Mouse (Mus musculus) gastrocnemius, adult 2 months (tissue): ENCODE results near the gene Smndc1. TPM values are rescaled to one million over a fixed set of nuclear protein-coding genes. Genes with fewer than 3 reads are reported as not detected.
A peak's percentile ranks its signal among the peaks of the same experiment; 100 is the strongest.

Experiments
- DNase-seq: peaks from one replicate; pipeline ENCODE4 v3.0.0; 2022
- H3K27ac ChIP-seq: fragments of 200-600 bp; 2 replicates; pipeline ENCODE4 v1.8.1; 2022; ENCODE audit warnings: mild to moderate bottlenecking
- H3K4me3 ChIP-seq: fragments of 200-600 bp; 2 replicates; pipeline ENCODE4 v1.8.1; 2022; ENCODE audit warnings: mild to moderate bottlenecking, moderate library complexity
- CTCF ChIP-seq: fragments of 200-600 bp; IDR thresholded peaks from 2 replicates; pipeline ENCODE4 v1.8.1; 2022; ENCODE audit warnings: antibody characterized with exemption, mild to moderate bottlenecking, moderate library complexity
- intact Hi-C: fragments of 180-260 bp; cut with DNase I; formaldehyde crosslinking; loops from one replicate; pipeline ENCODE4 v1.15.1; 2025
- total RNA-seq, 2 experiments: library from RNA; stranded (reverse); gene quantifications; 2 replicates each; pipeline ENCODE4 v1.2.3; 2021

Gene Smndc1
- total RNA-seq, 2 experiments from 2014 or later, result 28.1 to 30.7 TPM

DNA sequence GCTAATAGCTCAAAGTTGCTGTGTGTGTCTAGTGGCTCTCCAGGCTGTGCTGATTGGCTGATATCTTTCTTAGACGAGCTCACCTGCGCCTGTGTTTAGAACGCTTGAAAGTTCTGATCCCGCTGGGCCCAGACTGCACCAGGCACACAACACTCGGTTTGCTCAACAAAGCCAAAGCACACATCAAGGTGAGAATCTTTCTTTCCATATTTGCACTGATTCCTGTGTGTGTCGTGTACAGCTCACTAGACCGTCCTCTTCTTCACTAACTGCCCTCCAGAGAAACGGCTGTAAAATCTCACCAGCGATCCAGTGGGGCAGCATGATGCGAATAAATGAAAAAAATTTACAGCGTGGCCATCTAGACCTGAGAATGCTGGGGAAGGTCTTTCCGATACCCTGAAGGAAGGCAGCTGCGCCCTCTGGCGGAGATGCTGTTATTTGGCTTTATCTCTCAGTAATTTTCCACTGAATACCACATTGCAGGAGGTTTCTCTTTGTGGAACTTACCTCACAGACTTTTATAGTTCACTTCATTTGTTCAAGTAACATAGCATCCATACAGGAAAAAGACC is 20.8 kb downstream of the Smndc1 start:
- H3K27ac ChIP-seq, result peak overlapping the region; percentile 46; the same call in 1 of the 2 replicates
- intact Hi-C loops, result loop anchor here (1.0 to 5.0 kb wide), 3 partner anchors 37 to 362 kb away; no protein-coding TSS in a partner anchor
- H3K4me3 ChIP-seq, result no peak overlapping the region; the same call in 1 of the 2 replicates
- peak; percentile 79 for DNase-seq
- peak; percentile 93 for TF ChIP-seq CTCF

DNA sequence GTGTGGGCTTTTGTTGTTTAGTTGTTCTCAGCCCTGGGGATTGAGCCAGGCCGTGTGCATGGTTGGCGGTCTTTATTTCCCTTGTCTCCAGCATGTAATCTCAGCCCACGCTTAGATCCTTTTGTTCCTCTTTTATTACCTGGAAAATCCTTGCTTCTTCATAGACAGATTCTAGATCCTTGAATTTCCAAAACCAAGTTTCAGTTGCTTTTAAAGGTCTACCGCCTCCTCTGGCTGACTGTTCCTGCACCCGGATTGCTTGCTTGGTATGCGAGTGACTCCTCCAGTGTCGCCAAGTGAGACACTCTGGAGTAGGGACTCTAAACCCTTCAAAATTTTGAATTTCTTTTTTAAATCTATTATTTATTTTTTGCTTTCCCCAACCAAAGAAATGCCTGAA is 23.5 kb downstream of the Smndc1 start:
- TF ChIP-seq CTCF, result no peak
- intact Hi-C loops, result loop anchor here (5.0 kb wide), 2 partner anchors 35 to 360 kb away; no protein-coding TSS in a partner anchor
- Histone ChIP-seq H3K4me3 (no peak overlapping the region), H3K27ac (no peak overlapping the region)
- DNase-seq, result no peak

DNA sequence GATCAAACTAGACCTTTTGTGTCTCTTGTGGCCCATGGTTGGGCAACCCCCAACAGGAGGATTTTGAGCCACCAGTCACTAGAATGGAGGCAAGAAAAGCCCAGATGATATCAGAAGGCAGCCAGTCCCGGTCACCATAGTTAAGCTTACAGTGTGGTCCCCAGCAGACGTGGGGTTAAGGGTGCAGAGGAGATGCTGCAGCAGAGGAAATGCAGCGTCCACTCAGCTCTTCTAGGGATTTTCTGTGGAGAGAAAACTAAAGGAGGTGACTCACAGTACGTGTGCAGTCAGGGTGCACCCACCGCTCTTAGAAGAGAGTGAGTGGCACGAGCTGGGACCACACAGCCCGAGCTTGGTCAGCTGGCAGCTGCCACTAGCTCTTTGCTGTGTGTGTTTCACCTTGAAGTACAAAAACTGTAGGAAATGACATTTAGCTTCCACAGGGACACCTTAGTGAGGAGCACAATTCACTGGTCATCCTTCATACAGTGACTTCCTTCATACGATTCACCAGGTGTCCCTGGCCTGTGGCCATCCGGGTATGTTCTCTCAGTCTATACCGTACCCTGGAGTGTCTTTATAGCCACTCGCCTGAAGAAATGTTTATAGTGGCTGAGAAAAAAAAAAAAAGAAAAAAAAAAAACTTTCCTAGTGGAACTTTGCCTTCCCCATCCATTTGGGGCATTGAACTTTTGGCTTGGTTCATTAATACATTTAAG is 24.2 kb downstream of the Smndc1 start:
- intact Hi-C loops, result loop anchor here (5.0 kb wide), 2 partner anchors 34 to 359 kb away; no protein-coding TSS in a partner anchor
- peak overlapping the region; percentile 79; the same call in 1 of the 2 replicates for H3K27ac ChIP-seq
- TF ChIP-seq CTCF, result no peak
- no peak overlapping the region for H3K4me3 ChIP-seq
- no peak for DNase-seq

DNA sequence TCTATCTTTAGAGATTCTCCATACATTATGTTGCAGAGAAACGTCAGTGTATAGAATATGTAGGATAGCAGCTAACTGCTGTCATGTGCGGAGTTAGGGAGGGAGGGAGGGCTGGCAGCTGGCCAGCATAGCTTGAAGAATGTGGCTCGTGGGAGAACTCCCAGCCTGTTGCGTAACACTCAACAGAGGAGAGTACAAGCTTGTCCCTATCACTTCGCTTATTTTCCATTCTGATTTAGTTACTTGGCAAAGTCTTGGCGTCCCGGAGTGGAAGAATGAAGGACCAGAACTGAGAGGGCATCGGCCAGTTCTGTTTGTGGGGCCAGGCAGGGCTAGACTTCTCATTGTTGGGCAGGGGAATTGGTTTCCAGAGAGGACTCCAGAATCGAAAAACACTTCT is 25.4 kb downstream of the Smndc1 start:
- peak; percentile 75 for DNase-seq
- intact Hi-C loops, result loop anchor here (5.0 kb wide), 3 partner anchors 33 to 358 kb away; partner anchors contain the start of gene Mxi1
- TF ChIP-seq CTCF, result no peak
- peak overlapping the region; percentile 79 for H3K27ac ChIP-seq
- peak overlapping the region; percentile 59 for H3K4me3 ChIP-seq

DNA sequence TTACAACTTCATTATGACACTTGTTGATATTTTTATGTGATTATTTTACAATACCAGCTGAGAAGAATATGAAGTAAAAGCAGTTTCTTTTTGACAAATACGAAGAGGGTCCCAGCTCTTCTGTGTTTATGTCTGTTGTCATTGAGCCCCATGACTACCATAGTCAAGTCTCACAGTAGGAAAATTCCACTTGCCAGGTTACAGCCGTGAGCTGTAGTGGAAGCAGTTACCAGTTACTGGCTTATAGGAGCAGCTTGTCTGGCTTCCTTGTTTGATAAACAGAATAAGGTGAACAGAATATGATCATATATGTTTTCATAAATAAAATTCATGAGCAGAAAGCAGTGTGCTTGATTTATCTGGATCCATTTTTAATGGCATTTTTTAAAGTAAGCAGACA is 25.8 kb downstream of the Smndc1 start:
- peak overlapping the region; percentile 59; the same call in 1 of the 2 replicates for H3K4me3 ChIP-seq
- DNase-seq, result no peak
- peak overlapping the region; percentile 79 for H3K27ac ChIP-seq
- no peak for TF ChIP-seq CTCF
- intact Hi-C loops, result loop anchor here (5.0 kb wide), 1 partner anchor 52 kb away; the partner anchor contains the start of gene Mxi1

DNA sequence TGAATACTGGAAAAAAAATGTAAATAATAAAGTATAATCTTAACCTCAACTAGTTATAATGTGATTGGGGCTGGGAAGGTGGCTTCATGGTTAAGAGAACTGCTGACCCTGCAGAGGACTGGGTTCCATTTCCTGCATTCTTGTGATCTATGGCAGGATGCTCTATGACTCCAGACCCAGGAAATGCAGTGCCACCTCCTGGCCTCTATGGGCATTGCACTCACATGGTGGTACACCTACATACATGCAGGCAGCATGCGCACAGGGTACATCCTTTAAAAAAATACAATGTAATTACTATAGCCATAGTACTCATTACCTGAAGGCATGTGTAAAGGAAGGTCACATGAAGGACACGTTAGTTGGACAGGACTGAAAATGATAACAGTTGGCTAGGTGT is 27.4 kb downstream of the Smndc1 start:
- H3K4me3 ChIP-seq, result no peak overlapping the region
- peak; percentile 46; the same call in 1 of the 2 replicates for TF ChIP-seq CTCF
- no peak for DNase-seq
- intact Hi-C loops, result loop anchor here (5.0 kb wide), 1 partner anchor 51 kb away; the partner anchor contains the start of gene Mxi1
- no peak overlapping the region for H3K27ac ChIP-seq

DNA sequence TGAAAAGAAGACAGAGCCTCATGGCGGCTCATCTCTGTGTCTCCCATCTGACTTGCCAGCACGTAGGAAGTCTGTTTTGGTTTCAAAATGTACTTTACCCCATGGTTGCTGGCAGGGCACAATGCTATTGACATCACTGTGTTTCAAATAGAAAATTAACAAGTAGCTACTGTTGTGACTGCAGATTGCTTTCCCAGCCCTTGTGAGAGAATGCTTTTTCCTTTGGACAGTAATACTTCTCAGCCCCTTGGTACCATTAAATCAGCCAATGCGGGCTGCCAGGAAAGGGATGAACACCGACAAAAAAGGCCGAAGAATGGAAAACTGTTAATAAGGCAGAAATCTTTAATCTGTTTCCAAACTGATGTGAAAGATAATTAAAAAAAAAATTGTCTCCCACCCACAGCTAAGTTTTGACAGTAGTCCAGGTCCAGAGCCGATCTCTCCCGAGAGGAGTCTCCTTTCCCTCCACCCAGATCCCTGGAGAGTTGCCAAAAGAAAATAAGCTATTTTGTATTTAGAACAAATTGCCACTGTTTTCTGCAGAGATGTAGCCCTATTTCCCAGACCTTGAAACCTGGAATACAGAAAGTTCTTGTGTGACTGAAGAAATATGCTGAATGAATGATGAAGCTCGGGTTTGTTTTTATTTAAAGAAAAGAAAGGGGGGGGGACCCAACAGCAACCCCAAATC is 30.0 kb downstream of the Smndc1 start:
- TF ChIP-seq CTCF, result no peak
- H3K27ac ChIP-seq, result peak overlapping the region; percentile 75
- H3K4me3 ChIP-seq, result peak overlapping the region; percentile 69
- no peak for DNase-seq
- intact Hi-C loops, result loop anchor here (5.0 kb wide), 1 partner anchor 48 kb away; the partner anchor contains the start of gene Mxi1

DNA sequence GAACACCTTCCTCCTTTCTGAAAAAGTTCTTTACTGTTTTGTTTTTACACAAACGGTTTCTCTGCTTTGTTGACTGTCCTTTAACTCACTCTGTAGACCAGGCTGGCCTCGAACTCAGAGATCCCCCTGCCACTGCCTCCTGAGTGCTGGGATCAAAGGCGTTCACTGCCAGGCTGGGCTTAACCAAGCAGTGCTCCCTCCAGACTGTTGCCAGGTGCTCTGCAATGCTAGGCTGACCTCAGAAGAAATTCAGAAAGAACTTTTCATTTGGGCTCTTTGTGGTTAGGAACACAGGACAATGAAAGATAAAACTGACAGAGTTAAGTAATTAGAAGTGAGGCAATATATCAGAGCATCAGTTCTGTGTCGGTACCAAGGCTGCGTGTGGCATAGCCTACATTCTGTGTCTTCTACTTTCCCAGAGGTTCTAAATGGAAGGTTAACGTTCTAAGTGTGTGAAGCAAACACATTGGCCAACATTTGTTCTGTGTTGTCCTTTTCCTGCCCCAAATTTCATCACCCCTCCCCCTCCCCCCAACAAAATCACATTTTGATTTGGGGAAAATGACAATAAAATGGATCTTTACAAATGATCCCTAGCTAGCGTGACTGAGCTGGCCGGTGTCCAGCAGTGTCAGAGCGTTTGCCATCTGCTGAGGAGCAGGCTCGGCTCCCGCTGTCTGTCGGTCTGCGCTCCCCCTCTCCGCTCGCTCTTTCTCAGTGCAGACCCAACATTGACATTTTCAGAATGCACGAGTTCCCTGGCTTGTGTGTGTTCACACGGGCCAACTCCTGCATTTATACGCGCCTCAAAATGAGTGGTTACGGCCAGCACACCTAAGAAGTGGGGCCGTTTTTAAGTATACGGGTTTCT is 31.0 kb downstream of the Smndc1 start:
- Histone ChIP-seq H3K4me3 (peak overlapping the region; percentile 69), H3K27ac (peak overlapping the region; percentile 75)
- no peak for TF ChIP-seq CTCF
- intact Hi-C loops, result loop anchor here (5.0 kb wide), 1 partner anchor 47 kb away; the partner anchor contains the start of gene Mxi1
- peak; percentile 79 for DNase-seq

DNA sequence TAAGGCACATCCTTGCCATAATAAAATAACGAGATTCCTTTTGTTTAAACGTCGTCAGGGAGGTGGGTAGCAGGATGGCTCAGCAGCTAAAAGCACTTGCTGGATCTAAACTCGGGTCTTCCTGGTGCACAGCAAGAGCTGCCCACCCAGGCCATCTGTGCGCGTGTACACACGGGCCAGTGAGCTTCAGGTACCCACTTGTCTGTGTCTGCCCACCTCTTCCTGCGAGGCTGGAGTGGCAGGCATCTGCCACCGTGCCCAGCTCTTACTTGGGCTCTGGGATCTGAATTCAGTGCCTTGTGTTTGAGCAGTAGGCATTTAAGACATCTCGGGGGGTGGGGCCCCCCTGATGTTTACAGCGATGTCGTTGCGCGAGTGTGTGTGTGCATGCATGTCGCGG is 35.3 kb downstream of the Smndc1 start:
- no peak for DNase-seq
- Histone ChIP-seq H3K27ac (no peak overlapping the region), H3K4me3 (no peak overlapping the region)
- intact Hi-C loops, result no loop called here
- no peak for TF ChIP-seq CTCF

DNA sequence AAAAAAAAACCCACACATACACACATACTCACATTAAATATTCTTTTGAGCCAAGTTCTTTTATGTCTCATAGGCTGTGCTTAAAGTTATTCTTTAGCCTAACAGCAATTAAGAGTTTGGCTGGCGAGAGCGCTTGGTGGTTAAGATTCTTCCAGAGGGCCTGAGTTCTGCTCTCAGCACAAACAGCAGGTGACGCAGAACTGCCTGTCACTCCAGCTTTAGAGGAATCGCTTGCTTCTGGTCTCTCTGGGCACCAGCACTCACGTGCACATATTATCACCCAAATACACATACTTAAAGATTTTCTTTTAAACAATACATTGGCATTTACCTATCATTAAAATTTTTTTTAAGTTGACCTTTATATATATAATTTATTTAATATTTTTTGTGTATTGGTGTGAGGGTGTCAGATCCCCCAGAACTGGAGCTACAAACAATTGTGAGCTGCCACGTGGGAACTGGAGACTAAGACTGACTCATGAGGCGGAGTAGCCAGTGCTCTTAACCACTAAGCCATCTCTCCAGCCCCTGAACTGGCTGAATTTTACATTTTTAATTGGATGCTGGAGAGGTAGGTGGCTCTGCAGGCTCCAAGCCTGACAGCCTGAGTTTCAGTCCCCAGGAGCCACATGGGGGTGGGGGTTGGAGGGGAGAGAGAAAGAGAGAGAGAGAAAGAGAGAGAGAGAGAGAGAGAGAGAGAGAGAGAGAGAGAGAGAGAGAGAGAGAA is 35.9 kb downstream of the Smndc1 start:
- TF ChIP-seq CTCF, result no peak
- no peak for DNase-seq
- intact Hi-C loops, result no loop called here
- Histone ChIP-seq H3K27ac (peak overlapping the region; percentile 63; the same call in 1 of the 2 replicates), H3K4me3 (no peak overlapping the region)

DNA sequence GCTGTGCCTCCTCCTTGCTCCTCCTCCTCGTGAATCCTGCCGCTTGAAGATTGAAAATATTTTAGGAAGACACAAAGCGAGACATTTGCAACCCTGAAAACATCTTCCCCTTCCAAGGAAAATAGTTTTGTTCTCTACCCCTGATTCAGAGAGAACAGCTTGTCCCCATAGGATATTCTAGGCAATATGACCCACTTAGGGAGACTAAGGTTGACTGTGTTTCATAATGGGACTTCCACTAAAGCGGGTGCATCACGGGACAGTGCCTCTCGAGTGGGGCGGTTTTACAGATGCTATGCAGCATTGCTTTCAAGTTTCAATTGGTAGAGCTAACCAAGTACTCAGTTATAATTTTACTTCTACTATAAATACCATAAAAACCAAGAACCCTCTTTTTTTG is 36.5 kb downstream of the Smndc1 start:
- Histone ChIP-seq H3K4me3 (no peak overlapping the region), H3K27ac (peak overlapping the region; percentile 63)
- DNase-seq, result no peak
- intact Hi-C loops, result no loop called here
- TF ChIP-seq CTCF, result no peak
